Mouse (Mus musculus): Measurements from ENCODE around the gene Atf7ip. TPM values are rescaled to one million over a fixed set of nuclear protein-coding genes. Genes with fewer than 3 reads are reported as not detected.

Gene Atf7ip
- polyA plus RNA-seq, 1 experiment = 75.8 TPM

DNA sequence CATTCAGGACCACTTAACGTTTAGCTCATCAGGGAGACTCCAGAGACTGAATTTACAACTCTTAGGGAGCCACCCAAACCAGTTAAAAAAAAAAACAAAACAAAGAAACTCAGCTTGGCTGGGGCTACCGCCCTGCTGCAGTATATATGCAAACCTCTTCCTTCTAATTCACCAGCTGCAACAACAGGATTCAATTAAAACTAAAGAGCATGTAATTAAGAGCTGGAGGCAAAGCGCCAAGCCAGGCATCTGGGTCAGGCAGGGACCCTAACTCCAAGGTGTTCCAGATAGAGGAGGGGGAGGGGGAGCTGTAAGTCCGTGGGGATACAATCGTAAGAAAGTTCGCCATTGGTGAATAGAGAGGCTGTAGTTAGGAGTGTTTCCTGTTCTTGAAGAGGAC lies 140.2 kb downstream of the Atf7ip start:
- Histone ChIP-seq H3K4me3 (ENCODE audit: insufficient read depth, low read length) (no peak overlapping the region), H3K27ac (ENCODE audit: insufficient read depth, low read length) (no peak overlapping the region), H3K4me1 (ENCODE audit: control insufficient read depth, insufficient read depth, low read length) (no peaks in the 10 kb centered on the region)
- no peak for TF ChIP-seq POLR2A (IDR thresholded peaks at IDR 0.05; ENCODE audit: low read depth, low read length)
- TF ChIP-seq CTCF (IDR thresholded peaks at IDR 0.05; ENCODE audit: borderline replicate concordance, insufficient read depth, low read length) = no peak

DNA sequence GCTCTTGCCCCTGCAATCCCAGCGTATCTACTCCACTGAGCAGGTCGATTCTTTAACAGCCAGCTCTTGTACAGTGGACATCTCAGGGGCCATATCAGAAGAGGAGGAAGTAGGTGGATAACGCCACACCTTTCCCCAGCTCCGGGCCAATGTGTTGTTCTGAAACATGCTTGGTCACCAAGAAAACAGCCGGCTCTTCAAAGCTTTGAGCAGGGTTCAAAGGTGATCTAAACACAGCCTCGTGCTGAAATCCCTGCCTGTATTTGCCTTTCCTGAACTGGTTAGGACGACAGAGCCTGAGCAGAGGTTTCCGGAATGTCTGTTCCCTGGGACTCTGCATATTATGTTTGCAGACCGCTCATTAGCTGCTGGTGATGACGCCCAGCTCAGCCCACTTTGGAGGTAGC lies 141.5 kb downstream of the Atf7ip start:
- Histone ChIP-seq H3K4me1 (ENCODE audit: control insufficient read depth, insufficient read depth, low read length) (no peaks in the 10 kb centered on the region), H3K4me3 (ENCODE audit: insufficient read depth, low read length) (no peak overlapping the region), H3K27ac (ENCODE audit: insufficient read depth, low read length) (no peak overlapping the region)
- TF ChIP-seq POLR2A (IDR thresholded peaks at IDR 0.05; ENCODE audit: low read depth, low read length) = no peak
- TF ChIP-seq CTCF (IDR thresholded peaks at IDR 0.05; ENCODE audit: borderline replicate concordance, insufficient read depth, low read length) = no peak

DNA sequence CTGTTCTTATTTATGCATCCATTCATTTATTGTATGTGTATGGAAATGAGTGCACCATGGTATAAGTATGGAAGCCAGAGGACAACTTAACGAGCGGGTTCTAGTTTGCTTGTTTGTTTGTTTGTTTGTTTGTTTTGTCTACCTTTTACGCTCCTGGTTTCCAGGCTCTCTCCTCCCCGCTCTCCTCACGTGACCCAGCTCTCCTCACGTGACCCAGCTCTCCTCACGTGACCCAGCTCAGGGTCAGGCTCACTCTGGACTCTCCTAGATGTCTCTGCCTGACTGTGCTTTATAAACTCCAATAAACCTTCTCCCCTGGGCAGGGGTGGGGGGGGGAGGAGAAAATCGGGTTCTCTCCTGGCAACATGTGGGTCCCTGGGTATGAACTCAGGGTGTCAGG lies 144.7 kb downstream of the Atf7ip start:
- no peak for TF ChIP-seq POLR2A (IDR thresholded peaks at IDR 0.05; ENCODE audit: low read depth, low read length)
- no peak for TF ChIP-seq CTCF (IDR thresholded peaks at IDR 0.05; ENCODE audit: borderline replicate concordance, insufficient read depth, low read length)
- Histone ChIP-seq H3K4me1 (ENCODE audit: control insufficient read depth, insufficient read depth, low read length) (no peaks in the 10 kb centered on the region), H3K27ac (ENCODE audit: insufficient read depth, low read length) (no peak overlapping the region), H3K4me3 (ENCODE audit: insufficient read depth, low read length) (no peak overlapping the region)

DNA sequence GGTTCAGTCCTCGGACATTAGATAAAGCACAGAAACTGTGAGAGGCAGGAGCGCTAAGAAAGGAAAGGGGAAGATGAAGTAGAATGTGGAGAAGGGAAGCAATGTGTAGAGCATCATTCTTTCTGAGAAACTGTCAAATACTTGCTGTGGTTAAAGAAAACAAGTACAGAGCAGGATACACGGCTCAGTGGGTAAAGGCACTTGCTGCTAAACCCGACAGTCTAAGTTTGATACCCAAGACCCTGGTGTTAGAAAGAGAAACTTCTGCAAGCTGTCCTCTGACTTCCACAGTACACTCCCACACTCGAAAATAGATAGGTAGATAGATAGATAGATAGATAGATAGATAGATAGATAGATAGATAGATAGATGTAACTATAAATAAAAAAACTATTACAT lies 147.4 kb downstream of the Atf7ip start:
- TF ChIP-seq POLR2A (IDR thresholded peaks at IDR 0.05; ENCODE audit: low read depth, low read length) (no peak), CTCF (IDR thresholded peaks at IDR 0.05; ENCODE audit: borderline replicate concordance, insufficient read depth, low read length) (no peak)
- H3K27ac ChIP-seq (ENCODE audit: insufficient read depth, low read length) = no peak overlapping the region
- no peaks in the 10 kb centered on the region for H3K4me1 ChIP-seq (ENCODE audit: control insufficient read depth, insufficient read depth, low read length)
- no peak overlapping the region for H3K4me3 ChIP-seq (ENCODE audit: insufficient read depth, low read length)

DNA sequence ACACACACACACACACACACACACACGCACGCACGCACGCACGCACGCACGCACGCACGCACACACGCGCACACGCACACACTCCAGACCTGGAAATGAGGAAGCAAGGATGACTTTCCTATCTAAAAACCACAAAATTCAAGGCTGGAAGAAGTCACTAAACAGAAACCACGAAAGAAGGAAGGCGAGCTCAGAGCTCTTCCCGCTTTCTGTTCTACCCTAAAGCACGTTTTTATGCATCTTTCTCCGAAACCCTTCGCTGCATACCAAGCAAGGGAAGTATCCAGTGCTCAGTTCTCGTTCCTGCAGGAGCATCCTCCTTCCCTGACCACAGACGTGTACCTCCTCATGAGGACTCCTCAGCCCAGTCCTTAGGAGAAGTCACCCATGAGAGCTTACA lies 148.5 kb downstream of the Atf7ip start:
- H3K27ac ChIP-seq (ENCODE audit: insufficient read depth, low read length) = no peak overlapping the region
- TF ChIP-seq POLR2A (IDR thresholded peaks at IDR 0.05; ENCODE audit: low read depth, low read length) = no peak
- no peak for TF ChIP-seq CTCF (IDR thresholded peaks at IDR 0.05; ENCODE audit: borderline replicate concordance, insufficient read depth, low read length)
- H3K4me3 ChIP-seq (ENCODE audit: insufficient read depth, low read length) = no peak overlapping the region
- H3K4me1 ChIP-seq (ENCODE audit: control insufficient read depth, insufficient read depth, low read length) = no peaks in the 10 kb centered on the region

DNA sequence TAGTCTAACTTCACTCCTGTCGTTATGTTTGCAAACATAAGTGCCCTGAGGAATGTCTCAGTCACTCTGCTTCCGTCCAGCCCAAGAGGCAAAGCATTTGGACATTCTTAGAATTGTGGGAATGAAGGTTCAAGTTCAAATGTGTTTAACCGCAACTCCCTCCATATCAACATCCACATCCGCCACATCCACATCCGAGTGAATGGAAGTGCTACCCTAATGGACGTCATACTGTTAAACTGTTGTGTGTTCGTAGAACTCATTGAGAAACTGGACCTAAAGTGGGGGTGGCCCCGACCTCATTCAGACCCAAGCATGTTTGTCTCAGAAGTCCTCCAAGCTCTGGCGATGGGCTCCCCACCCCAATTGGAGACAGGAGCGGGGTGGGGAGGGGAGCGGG lies 149.8 kb downstream of the Atf7ip start:
- Histone ChIP-seq H3K4me3 (ENCODE audit: insufficient read depth, low read length) (no peak overlapping the region), H3K27ac (ENCODE audit: insufficient read depth, low read length) (no peak overlapping the region), H3K4me1 (ENCODE audit: control insufficient read depth, insufficient read depth, low read length) (no peaks in the 10 kb centered on the region)
- TF ChIP-seq POLR2A (IDR thresholded peaks at IDR 0.05; ENCODE audit: low read depth, low read length) (no peak), CTCF (IDR thresholded peaks at IDR 0.05; ENCODE audit: borderline replicate concordance, insufficient read depth, low read length) (no peak)

DNA sequence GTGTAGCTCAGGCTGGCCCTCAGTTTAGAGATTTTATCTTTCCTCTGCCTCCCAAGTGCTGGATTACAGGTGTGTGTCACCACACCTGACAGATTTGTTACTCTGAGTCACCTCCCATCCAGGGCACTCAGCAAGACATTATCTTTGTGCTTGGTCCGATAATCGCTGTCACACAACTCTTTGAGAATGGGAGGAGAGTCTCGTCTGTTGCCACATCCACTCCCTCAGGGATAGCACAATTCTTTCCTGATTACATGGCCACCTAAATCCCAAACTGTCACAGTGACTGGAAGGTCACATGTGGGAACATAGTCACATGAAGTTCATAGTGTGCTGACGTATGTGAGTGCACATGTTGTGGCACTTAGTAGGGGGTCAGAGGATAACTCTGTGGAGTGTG lies 152.3 kb downstream of the Atf7ip start:
- no peak for TF ChIP-seq CTCF (IDR thresholded peaks at IDR 0.05; ENCODE audit: borderline replicate concordance, insufficient read depth, low read length)
- TF ChIP-seq POLR2A (IDR thresholded peaks at IDR 0.05; ENCODE audit: low read depth, low read length) = no peak
- Histone ChIP-seq H3K27ac (ENCODE audit: insufficient read depth, low read length) (no peak overlapping the region), H3K4me1 (ENCODE audit: control insufficient read depth, insufficient read depth, low read length) (no peaks in the 10 kb centered on the region), H3K4me3 (ENCODE audit: insufficient read depth, low read length) (no peak overlapping the region)

DNA sequence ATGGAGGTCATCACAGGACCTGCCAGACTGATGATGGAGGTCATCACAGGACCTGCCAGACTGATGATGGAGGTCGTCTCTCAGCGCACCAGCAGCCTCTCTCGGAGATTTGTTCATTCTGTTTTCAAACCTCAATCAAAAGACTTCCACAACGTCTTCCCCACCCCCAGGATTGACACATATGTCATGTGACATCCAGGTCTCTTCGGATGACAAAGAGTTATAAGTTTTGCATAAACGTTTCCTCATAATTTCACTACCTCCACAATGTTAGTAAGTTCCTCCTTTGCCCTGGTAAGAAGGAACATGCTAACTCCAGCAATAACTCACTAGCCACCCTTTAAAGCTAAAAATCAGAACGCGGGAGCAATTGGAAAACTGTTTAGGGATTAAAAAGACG lies 153.3 kb downstream of the Atf7ip start:
- no peak for TF ChIP-seq POLR2A (IDR thresholded peaks at IDR 0.05; ENCODE audit: low read depth, low read length)
- TF ChIP-seq CTCF (IDR thresholded peaks at IDR 0.05; ENCODE audit: borderline replicate concordance, insufficient read depth, low read length) = no peak

More for the DNA sequence above, 153.3 kb downstream of the Atf7ip start:
- H3K27ac ChIP-seq (ENCODE audit: insufficient read depth, low read length) = no peak overlapping the region
- no peak overlapping the region for H3K4me3 ChIP-seq (ENCODE audit: insufficient read depth, low read length)
- H3K4me1 ChIP-seq (ENCODE audit: control insufficient read depth, insufficient read depth, low read length) = no peaks in the 10 kb centered on the region

Other genes starting within 250 kb of the Atf7ip start
- not detected in 2 replicates for gene Gm8994, start 178.6 kb upstream of the Atf7ip start, polyA plus RNA-seq (2011; ENCODE audit: insufficient read length, low read depth, missing spikeins)
- gene E330021D16Rik, start 90.6 kb upstream of the Atf7ip start, polyA plus RNA-seq (2011; ENCODE audit: insufficient read length, low read depth, missing spikeins) = 0.37 and 0.49 TPM in 2 replicates
- 0.84 TPM in 1 of 2 replicates, not detected in the other for gene Plbd1, start 155.8 kb downstream of the Atf7ip start, polyA plus RNA-seq (2011; ENCODE audit: insufficient read length, low read depth, missing spikeins)